Mouse (Mus musculus) erythroid progenitor cell, adult 5-6 weeks (primary cell): ENCODE results near the gene Mup21. TPM values are rescaled to one million over a fixed set of nuclear protein-coding genes. Genes with fewer than 3 reads are reported as not detected.
"Not testable (repeated sequence)": the region's sequence is repeated elsewhere in the genome, so short reads cannot be mapped to it uniquely, and the experiment has no call there.

ENCODE experiments used
- ATAC-seq: replicated peaks from 2 replicates; pipeline ENCODE4 v1.8.0; 2016; ENCODE audit warnings: moderate number of reproducible peaks, mild to moderate bottlenecking, moderate TSS enrichment, inconsistent platforms; ENCODE audit not compliant: poor library complexity, low FRiP score, severe bottlenecking
- total RNA-seq, 2 experiments: library from RNA; stranded (forward) in 1 of 2; stranded (reverse) in 1 of 2; fragments of 150-400 nt in 1 of 2; fragments of 186-747, 209-891 nt in 1 of 2; gene quantifications; 2 replicates each; pipeline versions ENCODE4 v1.2.3 to v1.2.4; 2015 to 2017; ENCODE audit warnings: low replicate concordance in 2 of 2

The Mup21 gene
- total RNA-seq (2015; ENCODE audit: low replicate concordance): not detected in 2 replicates
- not detected in 2 replicates for total RNA-seq (2017; ENCODE audit: low replicate concordance)

- no peak for ATAC-seq
These were observed at the start of gene Mup21 for GRCm38 (mm10) chr4:62150811-62151210. Mup21 (minus strand) TSS chr4:62150863.

GRCm38 (mm10) chr4:62199923-62200529 lies 49.4 kb upstream of the Mup21 start:
- no peak for ATAC-seq

GRCm38 (mm10) chr4:62188778-62189177 lies 38.1 kb upstream of the Mup21 start:
- no peak for ATAC-seq

- ATAC-seq: no peak
These were observed 26.6 kb upstream of the Mup21 start for GRCm38 (mm10) chr4:62177282-62177681.

- ATAC-seq: no peak
These were observed 23.8 kb upstream of the Mup21 start for GRCm38 (mm10) chr4:62174471-62174870.

GRCm38 (mm10) chr4:62167636-62168035 lies 17.0 kb upstream of the Mup21 start:
- not testable (repeated sequence) for ATAC-seq

- no peak for ATAC-seq
These were observed 7.7 kb upstream of the Mup21 start for GRCm38 (mm10) chr4:62158401-62158800.

GRCm38 (mm10) chr4:62133706-62134105 lies 17.0 kb downstream of the Mup21 start:
- ATAC-seq: no peak

- not testable (repeated sequence) for ATAC-seq
These were observed 47.3 kb downstream of the Mup21 start for GRCm38 (mm10) chr4:62103366-62103765.

Other genes starting within 250 kb of the Mup21 start
- gene Mup20, start 96.7 kb downstream of the Mup21 start, total RNA-seq (2015; ENCODE audit: low replicate concordance): not detected in 2 replicates
- gene Mup20, start 96.7 kb downstream of the Mup21 start, total RNA-seq (2017; ENCODE audit: low replicate concordance): not detected in 2 replicates
- not detected in 2 replicates for gene Mup3, start 63.5 kb downstream of the Mup21 start, total RNA-seq (2015; ENCODE audit: low replicate concordance)
- gene Mup3, start 63.5 kb downstream of the Mup21 start, total RNA-seq (2017; ENCODE audit: low replicate concordance): not detected in 2 replicates
- not detected in 2 replicates for gene Zfp37, start 80.2 kb upstream of the Mup21 start, total RNA-seq (2015; ENCODE audit: low replicate concordance)
- 0.98 and 2.2 TPM in 2 replicates for gene Zfp37, start 80.2 kb upstream of the Mup21 start, total RNA-seq (2017; ENCODE audit: low replicate concordance)
- gene Slc31a2, start 111.7 kb upstream of the Mup21 start, total RNA-seq (2015; ENCODE audit: low replicate concordance): 6.5 and 9.6 TPM in 2 replicates
- gene Slc31a2, start 111.7 kb upstream of the Mup21 start, total RNA-seq (2017; ENCODE audit: low replicate concordance): 3.0 and 3.2 TPM in 2 replicates
- gene Fkbp15, start 209.7 kb upstream of the Mup21 start, total RNA-seq (2015; ENCODE audit: low replicate concordance): 23.1 and 29.9 TPM in 2 replicates
- gene Fkbp15, start 209.7 kb upstream of the Mup21 start, total RNA-seq (2017; ENCODE audit: low replicate concordance): 35.2 and 49.7 TPM in 2 replicates
- 6.7 and 10.1 TPM in 2 replicates for gene Slc31a1, start 209.9 kb upstream of the Mup21 start, total RNA-seq (2015; ENCODE audit: low replicate concordance)
- 4.2 and 4.5 TPM in 2 replicates for gene Slc31a1, start 209.9 kb upstream of the Mup21 start, total RNA-seq (2017; ENCODE audit: low replicate concordance)